Mouse (Mus musculus): ENCODE measurements around the gene Grk3.

Gene Grk3

GRCm38 (mm10) chr5:113015236-113016061, at the start of gene Grk3:
Grk3 (minus strand) TSS chr5:113015791.
- DNase-seq (ENCODE audit: low read depth, low spot score) = peak; percentile 20

GRCm38 (mm10) chr5:113054308-113054707, 38.7 kb upstream of the Grk3 start:
- peak; percentile 46 for DNase-seq (ENCODE audit: low read depth, low spot score)

- no peak for DNase-seq (ENCODE audit: low read depth, low spot score)
These were observed 35.1 kb upstream of the Grk3 start for GRCm38 (mm10) chr5:113050581-113051185.

- DNase-seq (ENCODE audit: low read depth, low spot score) = no peak
These were observed 34.3 kb upstream of the Grk3 start for GRCm38 (mm10) chr5:113049876-113050275.

- DNase-seq (ENCODE audit: low read depth, low spot score) = no peak
These were observed 30.1 kb upstream of the Grk3 start for GRCm38 (mm10) chr5:113045511-113046273.

GRCm38 (mm10) chr5:113043531-113043930, 27.9 kb upstream of the Grk3 start:
- DNase-seq (ENCODE audit: low read depth, low spot score) = no peak

GRCm38 (mm10) chr5:113041567-113042071, 26.0 kb upstream of the Grk3 start:
- no peak for DNase-seq (ENCODE audit: low read depth, low spot score)

GRCm38 (mm10) chr5:113040776-113041175, 25.2 kb upstream of the Grk3 start:
- no peak for DNase-seq (ENCODE audit: low read depth, low spot score)

GRCm38 (mm10) chr5:113038601-113039000, 23.0 kb upstream of the Grk3 start:
- no peak for DNase-seq (ENCODE audit: low read depth, low spot score)

GRCm38 (mm10) chr5:113035094-113036047, 19.8 kb upstream of the Grk3 start:
- no peak for DNase-seq (ENCODE audit: low read depth, low spot score)

- DNase-seq (ENCODE audit: low read depth, low spot score) = no peak
These were observed 15.7 kb upstream of the Grk3 start for GRCm38 (mm10) chr5:113031201-113031754.

GRCm38 (mm10) chr5:113030082-113030481, 14.5 kb upstream of the Grk3 start:
- DNase-seq (ENCODE audit: low read depth, low spot score) = no peak

GRCm38 (mm10) chr5:113026706-113027105, 11.1 kb upstream of the Grk3 start:
- DNase-seq (ENCODE audit: low read depth, low spot score) = no peak

- DNase-seq (ENCODE audit: low read depth, low spot score) = no peak
These were observed 8.7 kb upstream of the Grk3 start for GRCm38 (mm10) chr5:113024154-113024764.

- no peak for DNase-seq (ENCODE audit: low read depth, low spot score)
These were observed 2.6 kb upstream of the Grk3 start for GRCm38 (mm10) chr5:113018190-113018589.

GRCm38 (mm10) chr5:113017004-113017403, 1.4 kb upstream of the Grk3 start:
- DNase-seq (ENCODE audit: low read depth, low spot score) = no peak

GRCm38 (mm10) chr5:113014808-113015235, 769 bp downstream of the Grk3 start:
- no peak for DNase-seq (ENCODE audit: low read depth, low spot score)

GRCm38 (mm10) chr5:113014111-113014807, 1.3 kb downstream of the Grk3 start:
- no peak for DNase-seq (ENCODE audit: low read depth, low spot score)

GRCm38 (mm10) chr5:113011926-113012325, 3.7 kb downstream of the Grk3 start:
- DNase-seq (ENCODE audit: low read depth, low spot score) = no peak

Measured in WW6 (cell line).